Mouse (Mus musculus) testis, adult 2 months (tissue): ENCODE results near the gene Lin28a.

Experiments used
- CTCF ChIP-seq: fragments of 200-500 bp; IDR thresholded peaks from 2 replicates; pipeline ENCODE4 v1.5.1; 2012; ENCODE audit warnings: low read depth, mild to moderate bottlenecking, inconsistent platforms, low read length, moderate library complexity; ENCODE audit not compliant: control insufficient read depth, insufficient read depth, insufficient replicate concordance
- POLR2A ChIP-seq: fragments of 200-500 bp; IDR thresholded peaks from 2 replicates; pipeline ENCODE4 v1.6.1; 2012; ENCODE audit warnings: low read depth, mild to moderate bottlenecking, inconsistent platforms, low read length, moderate library complexity; ENCODE audit not compliant: control insufficient read depth

DNA sequence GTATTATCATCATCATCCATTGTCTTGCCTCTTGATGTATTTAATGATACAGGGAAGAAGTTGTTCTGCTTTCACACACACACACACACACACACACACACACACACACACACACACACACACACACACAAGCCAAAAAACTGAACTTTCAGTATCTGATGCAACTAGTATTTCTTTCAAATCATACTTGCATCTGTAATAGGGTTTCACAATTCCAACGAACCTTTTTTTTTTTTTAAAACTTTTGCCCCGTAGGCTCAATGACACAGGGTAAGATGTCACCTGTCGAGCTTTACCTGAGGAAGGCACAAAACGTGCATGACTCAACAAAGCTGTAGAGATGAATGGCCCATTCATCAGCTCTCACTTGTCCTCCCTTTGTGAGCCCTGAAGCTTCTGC lies 16.4 kb downstream of the Lin28a start:
- TF ChIP-seq POLR2A (no peak), CTCF (no peak)
